Mouse (Mus musculus): ENCODE measurements around the gene Slc9a6.

Slc9a6 gene

GRCm38 (mm10) chrX:56712666-56713065, 103.1 kb downstream of the Slc9a6 start:
- in situ Hi-C loops (cut with MboI; ENCODE audit: low pct_unique_long_range_greater_than_20kb in 1 of 2, low sequenced_read_pairs in 2 of 2, unreplicated experiment in 1 of 2): no loop called here

Measured in mouse embryonic stem cell (cell line).